Mouse (Mus musculus): ENCODE measurements at regions not wholly inside any gene's neighbourhood (a gene's known extent, or its start where the extent isn't known, plus 50 kb on each side); places are given as distances from the start of the nearest gene placed in this dataset.

GRCm38 (mm10) chr2:45205756-45206155 lies 88.6 kb upstream of the Zeb2 start:
- H3K27me3 ChIP-seq (ENCODE audit: control insufficient read depth, insufficient read depth, low read length) = no peaks in the 10 kb centered on the region
- H3K27ac ChIP-seq (replicated peaks; ENCODE audit: low read depth, low read length) = no peak overlapping the region
- H3K36me3 ChIP-seq (ENCODE audit: control insufficient read depth, insufficient read depth, low read length) = no peaks in the 10 kb centered on the region
- 20% methylated on average over 6 of the region's 6 CpGs for WGBS
- H3K9ac ChIP-seq (ENCODE audit: low read depth, low read length, severe bottlenecking) = no peak overlapping the region
- TF ChIP-seq POLR2A (IDR thresholded peaks at IDR 0.05; ENCODE audit: borderline replicate concordance, extremely low read depth, insufficient read depth, insufficient read length) = no peak
- no peak overlapping the region for H3K4me3 ChIP-seq (replicated peaks; ENCODE audit: low read length)
- ATAC-seq (ENCODE audit: low FRiP score, low read depth) (no peak), DNase-seq (ENCODE audit: low spot score) (no peak)
- peaks cover 5% of the 10 kb centered on the region; the same call in 1 of the 2 replicates for H3K4me1 ChIP-seq (ENCODE audit: control insufficient read depth, insufficient read depth, low read length)
- H3K4me2 ChIP-seq (replicated peaks; ENCODE audit: low read depth, low read length, severe bottlenecking) = 0 out of 2 replicates have a peak overlapping the region, but pooled peaks have one; percentile 21
- H3K9me3 ChIP-seq (ENCODE audit: control insufficient read depth, low read length) = no peaks in the 10 kb centered on the region

GRCm38 (mm10) chr2:45205211-45205610 lies 88.0 kb upstream of the Zeb2 start:
- Histone ChIP-seq H3K4me1 (ENCODE audit: control insufficient read depth, insufficient read depth, low read length) (peaks cover 5% of the 10 kb centered on the region; the same call in 1 of the 2 replicates), H3K9me3 (ENCODE audit: control insufficient read depth, low read length) (no peaks in the 10 kb centered on the region), H3K4me3 (replicated peaks; ENCODE audit: low read length) (no peak overlapping the region), H3K27me3 (ENCODE audit: control insufficient read depth, insufficient read depth, low read length) (no peaks in the 10 kb centered on the region), H3K4me2 (replicated peaks; ENCODE audit: low read depth, low read length, severe bottlenecking) (no peak overlapping the region), H3K27ac (replicated peaks; ENCODE audit: low read depth, low read length) (no peak overlapping the region), H3K36me3 (ENCODE audit: control insufficient read depth, insufficient read depth, low read length) (no peaks in the 10 kb centered on the region), H3K9ac (ENCODE audit: low read depth, low read length, severe bottlenecking) (no peak overlapping the region)
- 25% methylated on average over 3 of the region's 3 CpGs for WGBS
- no peak for ATAC-seq (ENCODE audit: low FRiP score, low read depth)
- TF ChIP-seq POLR2A (IDR thresholded peaks at IDR 0.05; ENCODE audit: borderline replicate concordance, extremely low read depth, insufficient read depth, insufficient read length) = no peak
- no peak for DNase-seq (ENCODE audit: low spot score)

- H3K27me3 ChIP-seq (ENCODE audit: control insufficient read depth, insufficient read depth, low read length) = no peaks in the 10 kb centered on the region
- peak; percentile 65 for ATAC-seq (ENCODE audit: low FRiP score, low read depth)
- TF ChIP-seq POLR2A (IDR thresholded peaks at IDR 0.05; ENCODE audit: borderline replicate concordance, extremely low read depth, insufficient read depth, insufficient read length) = no peak
- no peak overlapping the region for H3K9ac ChIP-seq (ENCODE audit: low read depth, low read length, severe bottlenecking)
- H3K4me1 ChIP-seq (ENCODE audit: control insufficient read depth, insufficient read depth, low read length) = no peaks in the 10 kb centered on the region
- H3K4me2 ChIP-seq (replicated peaks; ENCODE audit: low read depth, low read length, severe bottlenecking) = no peak overlapping the region
- H3K4me3 ChIP-seq (replicated peaks; ENCODE audit: low read length) = no peak overlapping the region
- 42% methylated on average over 13 of the region's 13 CpGs for WGBS
- no peaks in the 10 kb centered on the region for H3K9me3 ChIP-seq (ENCODE audit: control insufficient read depth, low read length)
- H3K36me3 ChIP-seq (ENCODE audit: control insufficient read depth, insufficient read depth, low read length) = no peaks in the 10 kb centered on the region
- DNase-seq (ENCODE audit: low spot score) = peak; percentile 35
- H3K27ac ChIP-seq (replicated peaks; ENCODE audit: low read depth, low read length) = no peak overlapping the region; the same call in 1 of the 2 replicates
Measured at GRCm38 (mm10) chr2:45197955-45198631, 80.9 kb upstream of the Zeb2 start.

GRCm38 (mm10) chr2:45197342-45197741 lies 80.1 kb upstream of the Zeb2 start:
- no peak for TF ChIP-seq POLR2A (IDR thresholded peaks at IDR 0.05; ENCODE audit: borderline replicate concordance, extremely low read depth, insufficient read depth, insufficient read length)
- Histone ChIP-seq H3K9me3 (ENCODE audit: control insufficient read depth, low read length) (no peaks in the 10 kb centered on the region), H3K4me2 (replicated peaks; ENCODE audit: low read depth, low read length, severe bottlenecking) (no peak overlapping the region), H3K4me3 (replicated peaks; ENCODE audit: low read length) (no peak overlapping the region), H3K27me3 (ENCODE audit: control insufficient read depth, insufficient read depth, low read length) (no peaks in the 10 kb centered on the region), H3K4me1 (ENCODE audit: control insufficient read depth, insufficient read depth, low read length) (no peaks in the 10 kb centered on the region), H3K36me3 (ENCODE audit: control insufficient read depth, insufficient read depth, low read length) (no peaks in the 10 kb centered on the region), H3K27ac (replicated peaks; ENCODE audit: low read depth, low read length) (0 out of 2 replicates have a peak overlapping the region, but pooled peaks have one; percentile 3), H3K9ac (ENCODE audit: low read depth, low read length, severe bottlenecking) (no peak overlapping the region)
- ATAC-seq (ENCODE audit: low FRiP score, low read depth) (no peak), DNase-seq (ENCODE audit: low spot score) (peak; percentile 20)
- WGBS = 74% methylated on average over 10 of the region's 10 CpGs

GRCm38 (mm10) chr2:45196511-45196910 lies 79.3 kb upstream of the Zeb2 start:
- 90% methylated on average over 4 of the region's 4 CpGs for WGBS
- no peaks in the 10 kb centered on the region for H3K27me3 ChIP-seq (ENCODE audit: control insufficient read depth, insufficient read depth, low read length)
- no peak for DNase-seq (ENCODE audit: low spot score)
- H3K9me3 ChIP-seq (ENCODE audit: control insufficient read depth, low read length) = no peaks in the 10 kb centered on the region
- no peak overlapping the region for H3K27ac ChIP-seq (replicated peaks; ENCODE audit: low read depth, low read length)
- no peak overlapping the region for H3K4me3 ChIP-seq (replicated peaks; ENCODE audit: low read length)
- H3K9ac ChIP-seq (ENCODE audit: low read depth, low read length, severe bottlenecking) = no peak overlapping the region
- H3K36me3 ChIP-seq (ENCODE audit: control insufficient read depth, insufficient read depth, low read length) = no peaks in the 10 kb centered on the region
- no peaks in the 10 kb centered on the region for H3K4me1 ChIP-seq (ENCODE audit: control insufficient read depth, insufficient read depth, low read length)
- no peak for TF ChIP-seq POLR2A (IDR thresholded peaks at IDR 0.05; ENCODE audit: borderline replicate concordance, extremely low read depth, insufficient read depth, insufficient read length)
- no peak overlapping the region for H3K4me2 ChIP-seq (replicated peaks; ENCODE audit: low read depth, low read length, severe bottlenecking)
- ATAC-seq (ENCODE audit: low FRiP score, low read depth) = no peak

Measured in limb, embryonic 14.5 days (tissue).